Mouse (Mus musculus) stomach, embryonic 14.5 days (tissue): ENCODE measurements around the gene Manba. TPM values are rescaled to one million over a fixed set of nuclear protein-coding genes. Genes with fewer than 3 reads are reported as not detected.
A peak's percentile ranks its signal among the peaks of the same experiment; 100 is the strongest.

Source experiments
- ATAC-seq: fragments of 200-750 bp; cut with Nextera tagmentation; 2 replicates; pipeline ENCODE4 v1.8.0; 2017; ENCODE audit warnings: low read depth, moderate TSS enrichment; ENCODE audit not compliant: insufficient number of reproducible peaks, insufficient read depth, low FRiP score
- H3K27ac ChIP-seq: fragments of 300-500 bp; sonication (generic); 2 replicates; pipeline ENCODE4 v1.5.1; 2014; ENCODE audit warnings: mild to moderate bottlenecking, low read length, moderate library complexity, mixed read lengths
- H3K27me3 ChIP-seq: fragments of 300-500 bp; sonication (generic); 2 replicates; pipeline ENCODE4 v1.6.1; 2014; ENCODE audit warnings: low read length, control low read depth, mixed read lengths; ENCODE audit not compliant: control insufficient read depth, insufficient read depth
- H3K36me3 ChIP-seq: fragments of 300-500 bp; sonication (generic); 2 replicates; pipeline ENCODE4 v1.6.1; 2014; ENCODE audit warnings: mild to moderate bottlenecking, control low read depth, low read length, moderate library complexity, mixed read lengths; ENCODE audit not compliant: control insufficient read depth, insufficient read depth
- H3K4me1 ChIP-seq: fragments of 300-500 bp; sonication (generic); 2 replicates; pipeline ENCODE4 v1.6.1; 2014; ENCODE audit warnings: low read length, control low read depth, mixed read lengths; ENCODE audit not compliant: control insufficient read depth, insufficient read depth
- H3K4me2 ChIP-seq: fragments of 300-500 bp; sonication (generic); replicated peaks from 2 replicates; pipeline ENCODE4 v1.6.1; 2014; ENCODE audit warnings: low read depth, low read length, control low read depth
- H3K4me3 ChIP-seq: fragments of 300-500 bp; sonication (generic); 2 replicates; pipeline ENCODE4 v1.5.1; 2014; ENCODE audit warnings: low read depth, low read length, control low read depth
- H3K9ac ChIP-seq: fragments of 300-500 bp; sonication (generic); replicated peaks from 2 replicates; pipeline ENCODE4 v1.6.1; 2014; ENCODE audit warnings: low read depth, mild to moderate bottlenecking, control low read depth, low read length, moderate library complexity, mixed read lengths
- H3K9me3 ChIP-seq: fragments of 300-500 bp; sonication (generic); 2 replicates; pipeline ENCODE4 v1.6.1; 2016; ENCODE audit warnings: low read depth, low read length, control low read depth; ENCODE audit not compliant: control insufficient read depth
- WGBS: fragments of 180-500 bp; shearing (Covaris S2); extraction: QIAGEN DNeasy Blood & Tissue Kit; methylation state at CpG from one replicate; pipeline ENCODE4 v1.1.7; 2014; 5-methylcytosine and 5-hydroxymethylcytosine counted together
- polyA plus RNA-seq: library from polyadenylated mRNA; unstranded; fragments of >200 nt; fragmentation: Nextera tagmentation; extraction: Ambion mirVana; gene quantifications from 2 replicates; pipeline ENCODE4 v1.2.1, GENCODE M21; 2014

Gene Manba
- polyA plus RNA-seq, 1 experiment from 2014 or later: 14.6 TPM

DNA sequence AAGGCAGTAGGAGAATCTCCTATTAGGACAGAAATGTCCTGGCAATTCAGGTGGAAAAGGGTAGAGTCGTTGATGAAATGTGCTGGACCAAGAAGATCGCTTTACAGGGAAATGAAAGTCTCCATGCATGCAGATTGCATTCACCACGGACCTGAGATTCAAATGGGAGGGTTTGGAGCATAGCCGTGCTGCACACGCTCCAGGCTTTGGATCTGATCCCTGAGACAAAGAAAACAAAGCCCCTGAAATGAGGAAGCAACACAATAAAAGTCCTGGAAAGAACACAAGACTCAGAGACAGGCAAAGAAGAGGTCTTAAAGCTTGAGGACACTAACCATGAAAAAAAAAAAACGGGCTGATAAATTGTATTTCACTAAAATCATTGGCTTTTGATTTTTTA is 69.8 kb downstream of the Manba start:
- H3K4me2 ChIP-seq: no peak overlapping the region
- no peaks in the 10 kb centered on the region for H3K4me1 ChIP-seq
- no peaks in the 10 kb centered on the region for H3K9me3 ChIP-seq
- 80% methylated on average over 6 of the region's 6 CpGs for WGBS
- no peak overlapping the region for H3K27ac ChIP-seq
- no peak overlapping the region for H3K9ac ChIP-seq
- ATAC-seq: no peak
- no peaks in the 10 kb centered on the region for H3K36me3 ChIP-seq
- H3K4me3 ChIP-seq: no peak overlapping the region
- no peaks in the 10 kb centered on the region for H3K27me3 ChIP-seq

- Histone ChIP-seq H3K27me3 (no peaks in the 10 kb centered on the region), H3K9me3 (no peaks in the 10 kb centered on the region), H3K27ac (no peak overlapping the region), H3K9ac (no peak overlapping the region), H3K4me1 (no peaks in the 10 kb centered on the region), H3K36me3 (no peaks in the 10 kb centered on the region), H3K4me2 (no peak overlapping the region), H3K4me3 (no peak overlapping the region)
- ATAC-seq: no peak
- 67% methylated on average over 7 of the region's 7 CpGs for WGBS
These were observed 70.7 kb downstream of the Manba start for GRCm38 (mm10) chr3:135556052-135556587.

DNA sequence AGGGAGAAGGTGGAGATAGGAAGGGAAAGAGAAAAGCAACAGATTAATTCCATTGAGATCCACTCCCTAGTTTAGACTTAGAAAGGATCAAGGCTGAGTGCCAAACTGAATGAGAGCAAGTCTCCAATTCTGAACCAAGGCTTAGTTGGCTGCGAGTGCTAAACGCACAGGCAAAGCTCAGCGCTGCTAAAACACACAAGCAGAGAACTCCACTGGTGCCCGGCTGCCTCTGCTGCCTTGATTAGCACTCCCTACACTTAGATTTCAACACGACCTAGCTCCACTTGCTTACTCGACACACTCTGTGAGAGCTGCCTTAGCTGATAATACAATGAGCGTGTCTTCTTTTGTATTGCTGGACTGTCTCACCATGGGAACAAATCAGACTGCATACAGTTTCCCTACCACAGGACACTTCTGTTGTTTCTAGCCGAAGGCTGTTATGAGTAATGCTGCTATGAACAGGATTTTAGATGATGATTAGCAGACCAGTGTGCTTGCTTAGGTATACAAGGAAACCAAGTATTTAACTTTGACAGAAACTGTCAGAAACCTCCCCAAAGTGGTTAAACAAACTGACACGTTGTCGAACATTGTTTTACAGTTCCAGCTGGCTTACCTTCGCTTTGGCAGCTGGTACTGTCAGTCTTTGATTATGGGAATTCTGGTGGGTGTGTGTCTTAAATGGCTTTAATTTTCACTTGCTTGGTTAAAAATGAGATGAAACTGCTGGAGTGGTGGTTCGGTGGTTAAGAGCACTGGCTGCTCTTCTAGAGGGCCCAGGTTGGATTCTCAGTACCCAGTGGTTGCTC is 71.6 kb downstream of the Manba start:
- Histone ChIP-seq H3K4me3 (no peak overlapping the region), H3K36me3 (no peaks in the 10 kb centered on the region), H3K27me3 (no peaks in the 10 kb centered on the region), H3K9me3 (no peaks in the 10 kb centered on the region), H3K4me2 (no peak overlapping the region), H3K9ac (no peak overlapping the region), H3K4me1 (no peaks in the 10 kb centered on the region), H3K27ac (no peak overlapping the region)
- ATAC-seq: no peak
- WGBS: 68% methylated on average over 12 of the region's 12 CpGs

DNA sequence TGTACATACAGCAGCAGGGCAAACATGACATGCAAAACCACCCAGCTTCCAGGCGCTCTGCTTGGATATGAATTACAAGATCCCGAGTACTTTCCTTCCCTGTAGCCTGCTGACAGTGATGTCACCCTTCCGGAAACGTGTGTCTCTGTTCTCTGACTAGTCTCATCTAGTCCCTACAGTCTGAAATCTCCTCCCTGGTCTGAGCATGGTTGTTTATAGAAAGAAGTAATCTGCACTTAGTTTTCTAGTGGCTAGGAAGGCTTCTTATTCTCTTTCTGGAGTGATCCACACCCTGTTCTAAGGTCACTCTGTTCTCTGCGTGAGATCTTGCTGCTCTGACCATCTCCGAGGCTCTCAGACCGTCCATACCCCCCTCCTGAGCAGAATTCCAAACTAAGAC is 76.6 kb downstream of the Manba start:
- 77% methylated on average over 7 of the region's 7 CpGs for WGBS
- Histone ChIP-seq H3K9ac (no peak overlapping the region), H3K4me2 (no peak overlapping the region), H3K9me3 (no peaks in the 10 kb centered on the region), H3K36me3 (no peaks in the 10 kb centered on the region), H3K4me3 (no peak overlapping the region), H3K27me3 (no peaks in the 10 kb centered on the region), H3K4me1 (no peaks in the 10 kb centered on the region), H3K27ac (no peak overlapping the region)
- no peak for ATAC-seq

DNA sequence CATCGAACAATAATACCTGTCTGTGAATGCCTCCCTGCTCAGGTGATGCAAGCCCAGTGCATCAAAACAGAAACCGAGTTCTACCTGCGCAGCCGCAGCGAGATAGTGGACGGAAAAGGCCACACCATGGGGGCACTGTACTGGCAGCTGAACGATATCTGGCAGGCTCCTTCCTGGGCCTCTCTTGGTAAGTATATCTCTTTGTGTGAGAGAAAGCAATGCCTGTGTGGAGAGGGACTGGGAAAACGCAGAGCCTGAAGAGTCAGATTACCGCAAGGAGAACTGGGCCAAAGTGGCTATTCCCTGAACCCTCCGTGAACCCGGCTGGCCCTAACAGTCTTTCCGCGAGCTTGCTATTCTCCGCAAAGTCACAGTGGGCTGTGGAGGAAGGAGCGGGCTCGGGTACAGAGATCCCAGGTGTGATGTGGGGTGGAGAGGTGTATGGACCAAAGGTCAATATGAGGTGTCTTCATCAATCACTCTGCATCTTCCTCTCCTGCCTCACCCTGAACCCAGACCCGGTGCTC is 77.8 kb downstream of the Manba start:
- no peak overlapping the region for H3K4me3 ChIP-seq
- peak; percentile 28; the same call in 1 of the 2 replicates for ATAC-seq
- WGBS: 74% methylated on average over 17 of the region's 17 CpGs

GRCm38 (mm10) chr3:135564706-135565105 is 79.3 kb downstream of the Manba start:
- no peak overlapping the region for H3K9ac ChIP-seq
- H3K27ac ChIP-seq: no peak overlapping the region
- H3K4me2 ChIP-seq: no peak overlapping the region
- H3K27me3 ChIP-seq: no peaks in the 10 kb centered on the region
- H3K9me3 ChIP-seq: no peaks in the 10 kb centered on the region
- H3K36me3 ChIP-seq: no peaks in the 10 kb centered on the region
- no peaks in the 10 kb centered on the region for H3K4me1 ChIP-seq
- ATAC-seq: no peak
- H3K4me3 ChIP-seq: no peak overlapping the region
- 77% methylated on average over 9 of the region's 9 CpGs for WGBS

More for the DNA sequence above, 77.8 kb downstream of the Manba start:
- H3K27ac ChIP-seq: no peak overlapping the region
- H3K36me3 ChIP-seq: no peaks in the 10 kb centered on the region
- no peak overlapping the region for H3K9ac ChIP-seq
- no peaks in the 10 kb centered on the region for H3K9me3 ChIP-seq
- H3K4me1 ChIP-seq: no peaks in the 10 kb centered on the region
- H3K27me3 ChIP-seq: no peaks in the 10 kb centered on the region
- H3K4me2 ChIP-seq: no peak overlapping the region

DNA sequence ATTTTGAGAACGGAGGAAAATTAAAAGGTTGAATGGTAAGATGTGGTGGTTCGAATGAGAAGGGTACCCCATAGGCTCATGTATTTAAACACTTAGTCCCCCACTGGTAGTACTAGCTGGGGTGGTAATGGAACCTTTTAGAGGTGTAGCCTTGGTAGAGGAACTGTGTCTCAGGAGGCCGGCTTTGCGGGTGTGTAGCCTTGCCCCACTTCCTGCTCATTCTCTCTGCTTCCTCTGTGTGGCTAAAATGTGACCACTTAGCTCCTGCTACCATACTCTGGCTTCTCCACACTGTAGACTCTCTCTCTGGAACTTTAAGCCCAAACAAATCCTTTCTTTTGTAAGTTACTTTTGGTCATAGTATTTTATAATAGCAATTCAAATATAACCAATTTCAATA is 79.9 kb downstream of the Manba start:
- Histone ChIP-seq H3K4me3 (no peak overlapping the region), H3K9ac (no peak overlapping the region), H3K27me3 (no peaks in the 10 kb centered on the region), H3K4me2 (no peak overlapping the region), H3K27ac (no peak overlapping the region), H3K4me1 (no peaks in the 10 kb centered on the region), H3K9me3 (no peaks in the 10 kb centered on the region), H3K36me3 (no peaks in the 10 kb centered on the region)
- 82% methylated on average over 4 of the region's 4 CpGs for WGBS
- ATAC-seq: no peak

- no peak for ATAC-seq
- Histone ChIP-seq H3K9ac (no peak overlapping the region), H3K27ac (no peak overlapping the region), H3K4me3 (no peak overlapping the region), H3K9me3 (no peaks in the 10 kb centered on the region), H3K27me3 (no peaks in the 10 kb centered on the region), H3K4me1 (peaks cover 2% of the 10 kb centered on the region), H3K4me2 (no peak overlapping the region), H3K36me3 (no peaks in the 10 kb centered on the region)
- 71% methylated on average over 6 of the region's 6 CpGs for WGBS
These were observed 82.5 kb downstream of the Manba start for GRCm38 (mm10) chr3:135567888-135568287.
